Mouse (Mus musculus) megakaryocyte, embryonic 14.5 days (primary cell): ENCODE measurements around the gene Gm16253.

ENCODE experiments used
- FLI1 ChIP-seq: IDR thresholded peaks from 2 replicates; pipeline ENCODE4 v1.6.1; 2012; ENCODE audit warnings: low read length, inconsistent platforms, mixed read lengths
- GATA1 ChIP-seq: IDR thresholded peaks from 3 replicates; pipeline ENCODE4 v1.6.1; 2012; ENCODE audit warnings: mixed read lengths, low read length, inconsistent platforms, borderline replicate concordance

GRCm38 (mm10) chr3:96541328-96542078, 35.3 kb upstream of the Gm16253 start:
- TF ChIP-seq GATA1: no peak
- TF ChIP-seq FLI1: no peak
